Mouse (Mus musculus) kidney, embryonic 14.5 days (tissue): ENCODE data around the gene Stap1. TPM values are rescaled to one million over a fixed set of nuclear protein-coding genes. Genes with fewer than 3 reads are reported as not detected.
A peak's percentile ranks its signal among the peaks of the same experiment; 100 is the strongest.

Experiments used
- ATAC-seq: fragments of 200-750 bp; cut with Nextera tagmentation; 2 replicates; pipeline ENCODE4 v1.8.0; 2017; ENCODE audit warnings: moderate number of reproducible peaks, mild to moderate bottlenecking, moderate TSS enrichment, moderate library complexity; ENCODE audit not compliant: low FRiP score, low TSS enrichment
- H3K27ac ChIP-seq: fragments of 300-500 bp; sonication (generic); 2 replicates; pipeline ENCODE4 v1.5.1; 2014; ENCODE audit warnings: low read depth, mild to moderate bottlenecking, low read length, moderate library complexity, mixed read lengths
- H3K27me3 ChIP-seq: fragments of 300-500 bp; sonication (generic); 2 replicates; pipeline ENCODE4 v1.6.1; 2014; ENCODE audit warnings: mild to moderate bottlenecking, low read length; ENCODE audit not compliant: control insufficient read depth, insufficient read depth
- H3K36me3 ChIP-seq: fragments of 300-500 bp; sonication (generic); 2 replicates; pipeline ENCODE4 v1.6.1; 2014; ENCODE audit warnings: low read length, mixed read lengths; ENCODE audit not compliant: control insufficient read depth, insufficient read depth
- H3K4me1 ChIP-seq: fragments of 300-500 bp; sonication (generic); 2 replicates; pipeline ENCODE4 v1.6.1; 2014; ENCODE audit warnings: low read length, mixed read lengths; ENCODE audit not compliant: control insufficient read depth, insufficient read depth
- H3K4me2 ChIP-seq: fragments of 300-500 bp; sonication (generic); replicated peaks from 2 replicates; pipeline ENCODE4 v1.6.1; 2014; ENCODE audit warnings: low read depth, mild to moderate bottlenecking, low read length
- H3K4me3 ChIP-seq: fragments of 300-500 bp; sonication (generic); 2 replicates; pipeline ENCODE4 v1.5.1; 2014; ENCODE audit warnings: mild to moderate bottlenecking, low read length
- H3K9ac ChIP-seq: fragments of 300-500 bp; sonication (generic); 2 replicates; pipeline ENCODE4 v1.6.1; 2014; ENCODE audit warnings: low read depth, mild to moderate bottlenecking, low read length, moderate library complexity
- H3K9me3 ChIP-seq: fragments of 300-500 bp; sonication (generic); 2 replicates; pipeline ENCODE4 v1.6.1; 2016; ENCODE audit warnings: low read length; ENCODE audit not compliant: control insufficient read depth
- WGBS: fragments of 180-500 bp; shearing (Covaris S2); extraction: QIAGEN DNeasy Blood & Tissue Kit; methylation state at CpG from one replicate; pipeline ENCODE4 v1.1.7; 2014; 5-methylcytosine and 5-hydroxymethylcytosine counted together
- polyA plus RNA-seq: library from polyadenylated mRNA; unstranded; fragments of >200 nt; fragmentation: Nextera tagmentation; extraction: Ambion mirVana; gene quantifications from 2 replicates; pipeline ENCODE4 v1.2.1, GENCODE M21; 2014

Gene Stap1
- polyA plus RNA-seq = 0.13 and 0.23 TPM in 2 replicates

DNA sequence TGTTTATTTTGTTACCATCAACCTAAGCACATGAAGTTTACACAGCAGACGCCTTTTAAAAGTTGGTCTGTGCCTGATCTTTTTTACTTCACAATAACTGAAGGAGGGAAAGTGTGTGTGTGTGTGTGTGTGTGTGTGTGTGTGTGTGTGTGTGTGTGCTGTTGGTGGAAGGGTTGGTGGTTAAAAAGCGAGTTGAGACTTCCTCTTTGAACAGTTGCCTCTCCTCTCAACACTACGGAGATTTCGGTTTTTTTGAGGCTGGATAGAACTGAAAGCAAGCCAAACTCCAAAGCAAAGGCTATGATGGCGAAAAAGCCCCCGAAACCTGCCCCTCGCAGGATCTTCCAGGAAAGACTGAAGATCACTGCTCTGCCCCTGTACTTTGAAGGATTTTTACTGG lies at the start of gene Stap1:
TSS of gene Stap1 (plus strand) at position 209 of the 400 bp plus-strand sequence.
- 81% methylated on average over 7 of the region's 7 CpGs for WGBS
- Histone ChIP-seq H3K4me3 (no peak within 1 kb of the TSS), H3K27ac (no peak within 1 kb of the TSS), H3K27me3 (no peaks in the 10 kb centered on the region; the same call in 1 of the 2 replicates), H3K4me2 (no peak within 1 kb of the TSS), H3K4me1 (no peaks in the 10 kb centered on the region), H3K9ac (no peak within 1 kb of the TSS), H3K9me3 (no peaks in the 10 kb centered on the region), H3K36me3 (no peaks in the 10 kb centered on the region)
- ATAC-seq = no peak

DNA sequence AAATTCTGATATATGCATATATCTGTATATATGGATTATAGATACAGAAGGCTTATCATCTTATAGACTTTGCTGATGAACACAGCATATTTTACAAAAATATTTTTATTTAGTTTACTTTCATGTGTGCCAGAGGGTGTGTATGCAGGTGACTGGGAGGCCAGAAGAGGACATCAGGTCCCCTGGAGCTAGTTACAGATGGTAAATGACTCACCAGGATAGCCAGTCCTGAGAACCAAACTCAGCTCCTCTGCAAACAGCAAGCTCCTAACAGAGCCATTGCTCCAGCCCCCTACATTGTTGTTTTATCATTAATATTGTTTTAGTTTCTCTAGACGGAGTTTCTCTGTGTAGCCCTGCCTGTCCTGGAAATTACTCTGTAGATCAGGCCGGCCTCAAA lies 41.7 kb upstream of the Stap1 start:
- peaks cover 48% of the 10 kb centered on the region; the same call in 1 of the 2 replicates for H3K36me3 ChIP-seq
- no peaks in the 10 kb centered on the region for H3K4me1 ChIP-seq
- no peaks in the 10 kb centered on the region for H3K27me3 ChIP-seq
- H3K4me3 ChIP-seq = no peak overlapping the region
- no peak for ATAC-seq
- 78% methylated on average over 2 of the region's 2 CpGs for WGBS
- H3K4me2 ChIP-seq = no peak overlapping the region
- no peaks in the 10 kb centered on the region for H3K9me3 ChIP-seq
- H3K27ac ChIP-seq = no peak overlapping the region
- H3K9ac ChIP-seq = no peak overlapping the region

DNA sequence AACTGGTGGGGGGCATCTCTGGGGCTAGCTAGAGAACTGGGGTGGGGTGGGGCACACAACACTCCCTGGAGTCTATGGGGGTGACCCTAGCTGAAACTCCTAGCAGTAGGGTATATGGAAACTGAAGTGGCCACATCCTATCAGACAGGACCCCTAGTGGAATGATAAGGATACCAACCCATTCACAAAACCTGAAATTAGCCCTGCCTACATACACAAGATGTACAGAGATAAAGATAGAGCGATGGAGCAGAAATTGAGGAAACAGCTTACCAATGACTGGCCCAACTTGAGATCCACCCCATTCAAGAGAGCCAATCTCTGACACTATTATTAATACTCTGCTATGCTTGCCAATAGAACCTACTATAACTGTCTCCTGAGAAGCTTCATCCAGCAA lies 8.0 kb upstream of the Stap1 start:
- H3K4me3 ChIP-seq = no peak overlapping the region
- WGBS = 100% methylated on average over 1 of the region's 1 CpGs
- no peak for ATAC-seq

DNA sequence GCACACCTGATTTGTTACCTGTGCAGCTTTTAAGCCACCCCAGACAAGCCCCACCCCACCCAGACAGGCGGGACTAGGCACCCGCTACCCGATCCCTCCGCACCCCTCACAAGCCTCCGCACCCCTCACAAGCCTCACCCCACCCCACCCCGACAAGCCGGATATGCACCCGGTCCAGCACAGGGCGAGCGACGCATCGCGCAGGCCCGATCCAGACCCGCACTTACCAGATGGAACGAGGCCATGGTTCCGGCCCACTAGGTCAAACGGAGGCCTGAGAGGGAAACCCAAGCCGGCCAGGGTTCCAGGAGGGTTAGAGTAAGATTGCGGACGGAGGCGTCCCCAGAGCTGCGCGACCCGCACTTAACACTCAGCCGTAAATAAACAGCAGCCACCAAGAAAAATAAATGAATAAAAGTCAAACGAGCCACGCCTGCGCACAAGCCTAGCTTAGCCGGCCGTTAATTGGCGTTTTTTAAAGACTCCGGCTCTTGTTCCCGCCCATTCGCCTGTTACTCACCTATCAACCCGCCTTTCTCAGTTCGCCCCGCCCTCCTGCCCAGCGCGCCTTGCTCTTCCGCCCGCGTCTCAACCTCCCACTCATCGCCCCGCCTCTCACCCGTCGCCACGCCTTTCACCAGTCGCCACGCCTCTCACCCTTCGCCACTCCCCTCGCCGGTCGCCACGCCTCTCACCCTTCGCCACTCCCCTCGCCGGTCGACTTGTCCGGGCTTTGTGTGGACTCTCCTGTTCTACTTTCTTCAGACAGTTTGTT lies 6.3 kb upstream of the Stap1 start, which contains the start of gene Cenpc1:
TSS of gene Cenpc1 (minus strand) at position 483 of the 775 bp plus-strand sequence.
- Histone ChIP-seq H3K36me3 (no peaks in the 10 kb centered on the region), H3K4me3 (peak within 1 kb of the TSS; percentile 79), H3K27me3 (no peaks in the 10 kb centered on the region), H3K9ac (peak within 1 kb of the TSS; percentile 68), H3K27ac (peak within 1 kb of the TSS; percentile 93), H3K4me1 (no peaks in the 10 kb centered on the region), H3K4me2 (peak within 1 kb of the TSS; percentile 65), H3K9me3 (no peaks in the 10 kb centered on the region)
- WGBS = under 1% methylated on average over 60 of the region's 60 CpGs
- ATAC-seq = peak; percentile 95

More for the DNA sequence above, 8.0 kb upstream of the Stap1 start:
- H3K4me2 ChIP-seq = no peak overlapping the region
- no peak overlapping the region for H3K9ac ChIP-seq
- no peaks in the 10 kb centered on the region for H3K4me1 ChIP-seq
- H3K27me3 ChIP-seq = no peaks in the 10 kb centered on the region
- H3K36me3 ChIP-seq = peaks cover 3% of the 10 kb centered on the region; the same call in 1 of the 2 replicates
- no peaks in the 10 kb centered on the region for H3K9me3 ChIP-seq
- no peak overlapping the region for H3K27ac ChIP-seq

DNA sequence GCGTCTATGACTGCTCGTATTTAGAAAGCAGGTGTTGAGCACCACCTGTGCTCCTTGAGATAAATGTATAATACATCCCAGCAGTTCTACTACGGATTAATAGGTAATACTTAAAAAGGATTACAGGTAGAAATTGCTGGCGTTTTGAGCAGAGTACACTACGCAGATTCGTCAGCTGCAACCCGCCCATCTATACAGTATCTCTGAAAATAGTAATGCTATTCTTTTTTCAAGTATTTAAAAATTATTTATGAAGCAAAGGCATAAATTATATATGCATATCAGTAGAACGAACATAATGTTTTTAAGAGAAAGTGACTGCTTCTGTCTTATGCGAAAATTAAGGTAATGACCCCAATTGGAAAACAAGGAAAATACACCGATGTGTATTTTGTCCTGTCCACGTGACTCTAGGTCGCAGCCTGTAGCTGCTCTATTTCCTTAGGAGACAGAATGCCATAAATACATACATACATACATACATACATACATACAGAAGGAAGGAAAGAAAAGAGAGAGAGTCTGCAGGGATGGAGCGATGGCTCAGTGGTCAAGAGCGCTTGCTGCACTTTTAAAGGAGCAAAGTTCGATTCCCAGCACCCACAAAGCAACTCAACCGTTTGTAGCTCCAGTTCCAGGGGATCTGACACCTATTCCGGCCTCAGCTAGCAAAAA lies 5.5 kb upstream of the Stap1 start:
- peak overlapping the region; percentile 65 for H3K4me2 ChIP-seq
- no peaks in the 10 kb centered on the region for H3K9me3 ChIP-seq
- H3K9ac ChIP-seq = peak overlapping the region; percentile 42; the same call in 1 of the 2 replicates
- peak overlapping the region; percentile 76; the same call in 1 of the 2 replicates for H3K27ac ChIP-seq
- no peaks in the 10 kb centered on the region for H3K4me1 ChIP-seq
- H3K27me3 ChIP-seq = no peaks in the 10 kb centered on the region
- peak overlapping the region; percentile 79 for H3K4me3 ChIP-seq
- ATAC-seq = peak; percentile 68; the same call in 1 of the 2 replicates
- H3K36me3 ChIP-seq = no peaks in the 10 kb centered on the region
- 1% methylated on average over 17 of the region's 17 CpGs for WGBS

DNA sequence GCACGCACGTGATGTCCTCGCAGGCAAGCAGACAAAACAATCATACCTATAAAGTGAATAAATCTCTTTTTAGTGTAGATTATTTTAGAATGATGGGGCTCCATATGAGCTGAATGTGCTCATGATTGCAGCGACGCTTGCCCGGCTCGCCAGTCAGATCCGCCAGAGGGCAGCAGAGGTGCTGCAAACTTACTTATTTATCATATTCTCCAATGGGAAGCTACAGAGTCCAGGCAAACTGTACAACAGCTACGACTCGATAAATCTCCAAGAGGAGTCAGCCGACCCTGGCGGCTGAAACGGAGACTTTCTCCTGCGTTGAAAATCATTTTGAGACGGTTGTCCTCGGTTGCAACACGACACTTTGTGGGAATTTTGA lies 5.0 kb upstream of the Stap1 start:
- Histone ChIP-seq H3K27me3 (no peaks in the 10 kb centered on the region), H3K4me2 (peak overlapping the region; percentile 65), H3K9ac (peak overlapping the region; percentile 44; the same call in 1 of the 2 replicates), H3K36me3 (no peaks in the 10 kb centered on the region), H3K9me3 (no peaks in the 10 kb centered on the region), H3K27ac (no peak overlapping the region), H3K4me1 (no peaks in the 10 kb centered on the region), H3K4me3 (peak overlapping the region; percentile 79)
- ATAC-seq = peak; percentile 36; the same call in 1 of the 2 replicates
- WGBS = under 1% methylated on average over 17 of the region's 17 CpGs

DNA sequence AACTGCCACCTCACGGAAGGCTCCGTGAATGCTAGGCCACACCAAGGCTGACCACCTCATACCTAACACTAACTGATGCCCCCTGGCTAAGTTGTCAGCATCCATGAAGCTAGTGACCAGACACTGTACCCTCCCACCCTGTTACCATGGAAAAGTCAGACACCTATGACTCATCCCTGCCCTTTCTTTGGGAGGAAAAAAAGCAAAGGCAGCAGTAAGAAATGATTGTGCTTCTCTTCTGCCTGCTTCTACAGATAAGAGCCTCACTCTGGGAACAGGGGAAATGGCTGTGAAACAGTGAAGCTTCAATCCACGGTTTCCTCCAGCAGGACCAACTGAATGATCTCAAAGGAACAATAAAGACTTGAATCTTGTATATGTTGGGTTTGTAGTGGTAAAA lies 3.1 kb upstream of the Stap1 start:
- no peak overlapping the region for H3K27ac ChIP-seq
- no peak for ATAC-seq
- no peaks in the 10 kb centered on the region for H3K4me1 ChIP-seq
- H3K9ac ChIP-seq = no peak overlapping the region
- 69% methylated on average over 3 of the region's 3 CpGs for WGBS
- no peaks in the 10 kb centered on the region for H3K27me3 ChIP-seq
- no peaks in the 10 kb centered on the region for H3K9me3 ChIP-seq
- no peaks in the 10 kb centered on the region for H3K36me3 ChIP-seq
- no peak overlapping the region for H3K4me2 ChIP-seq
- H3K4me3 ChIP-seq = no peak overlapping the region

DNA sequence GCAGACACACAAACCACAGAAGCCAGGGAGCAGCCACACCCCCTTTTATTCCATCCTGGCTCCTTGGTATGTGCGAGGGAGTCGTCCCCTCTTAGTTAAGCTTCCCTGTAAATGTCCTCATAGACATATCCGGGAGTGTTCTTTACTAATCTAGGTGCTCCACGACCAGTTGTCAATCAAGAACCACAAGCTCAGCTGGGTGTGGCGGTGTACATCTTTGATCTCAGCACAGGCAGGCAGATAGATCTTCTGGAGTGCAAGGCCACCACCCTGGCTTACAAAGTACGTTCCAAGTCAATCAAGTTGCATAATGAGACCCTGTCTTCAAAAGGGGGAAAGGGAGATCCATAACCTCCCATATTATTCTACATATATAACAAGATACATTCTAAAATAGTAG lies 2.4 kb upstream of the Stap1 start:
- ATAC-seq = no peak
- Histone ChIP-seq H3K4me3 (no peak overlapping the region), H3K4me1 (no peaks in the 10 kb centered on the region), H3K27ac (no peak overlapping the region), H3K4me2 (no peak overlapping the region), H3K27me3 (no peaks in the 10 kb centered on the region), H3K9ac (no peak overlapping the region), H3K36me3 (no peaks in the 10 kb centered on the region), H3K9me3 (no peaks in the 10 kb centered on the region)
- 71% methylated on average over 6 of the region's 6 CpGs for WGBS
